Mouse (Mus musculus) stomach, postnatal 0 days (tissue): ENCODE measurements around the gene Bach2.

ENCODE experiments used
- CTCF ChIP-seq: IDR thresholded peaks from 2 replicates; pipeline ENCODE4 v1.5.1; 2016; ENCODE audit warnings: antibody characterized with exemption, low read depth, mild to moderate bottlenecking, moderate library complexity
- EP300 ChIP-seq: optimal IDR thresholded peaks from 2 replicates; pipeline ENCODE3; 2016; ENCODE audit warnings: antibody characterized with exemption

DNA sequence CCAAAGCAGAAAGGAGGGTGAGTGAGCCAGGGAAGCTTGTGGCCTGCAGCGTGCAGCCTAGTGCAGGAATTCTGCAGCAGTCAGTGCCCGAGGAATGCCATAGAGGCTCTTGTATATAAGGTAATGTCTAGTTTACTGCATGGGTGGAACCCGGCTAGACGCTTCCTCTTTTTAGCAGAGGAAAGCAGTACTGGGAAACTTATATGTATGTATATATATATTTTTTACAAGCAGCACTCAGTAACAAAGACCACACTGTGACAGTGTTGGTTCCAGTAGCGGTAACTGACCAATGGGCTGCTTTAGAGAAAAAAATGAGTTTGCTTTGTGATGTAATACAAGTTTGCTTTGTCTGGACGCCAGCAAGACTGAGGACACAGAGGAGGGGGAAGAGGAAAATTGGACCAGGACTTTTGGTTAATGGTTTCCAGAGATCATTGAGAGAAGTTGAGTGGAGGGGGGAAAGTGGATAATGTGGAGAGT, 65.7 kb downstream of the Bach2 start:
- no peak for TF ChIP-seq CTCF
- TF ChIP-seq EP300 = no peak
